Mouse (Mus musculus): ENCODE data around the gene Ankrd33b.

GRCm38 (mm10) chr15:31381936-31382468 is 14.5 kb upstream of the Ankrd33b start:
- TF ChIP-seq CTCF (IDR thresholded peaks at IDR 0.05; ENCODE audit: borderline replicate concordance, insufficient read depth, low read depth, low read length) (no peak), POLR2A (IDR thresholded peaks at IDR 0.05; ENCODE audit: borderline replicate concordance, insufficient read depth, low read length) (no peak)

Measured in cerebellum, adult 2 months (tissue).